In genomic region chr9:51995331-51996099, GRCm38 (mm10) we compare ENCODE assay signal across 12 mouse cellular contexts. TPM values are rescaled to one million over a fixed set of nuclear protein-coding genes. Genes with fewer than 3 reads are reported as not detected.
A peak's percentile ranks its signal among the peaks of the same experiment; 100 is the strongest.
DNase-seq lines count a peak whose midpoint lies in the region; ATAC-seq and TF ChIP-seq lines count a peak whose summit lies in the region.
"Had no signal": no experiment of that assay in that cellular context is flagged by ENCODE, and none has a peak within 500 bp of the region (broad histone marks: within the 10 kb centered on the region; RNA-seq: fewer than 3 reads in every experiment).

No protein-coding gene starts in this region.

- no peaks in the 10 kb centered on the region for H3K36me3 ChIP-seq in kidney, embryonic 14.5 days (ENCODE audit: control insufficient read depth, insufficient read depth, low read length)
- H3K36me3 ChIP-seq in intestine, embryonic 15.5 days: no peaks in the 10 kb centered on the region
- no peaks in the 10 kb centered on the region for H3K36me3 ChIP-seq in liver, embryonic 14.5 days (replicated peaks; ENCODE audit: control insufficient read depth, insufficient read depth, low read depth)

- no peak overlapping the region for H3K27ac ChIP-seq in kidney, embryonic 14.5 days (ENCODE audit: low read depth, low read length)
- no peak overlapping the region for H3K27ac ChIP-seq in intestine, embryonic 15.5 days
- H3K27ac ChIP-seq in liver, embryonic 14.5 days: no peak overlapping the region
- H3K27ac ChIP-seq: hindbrain, postnatal 0 days; macrophage had no signal

- H3K4me3 ChIP-seq in kidney, embryonic 14.5 days (ENCODE audit: low read length): no peak overlapping the region
- no peak overlapping the region for H3K4me3 ChIP-seq in intestine, embryonic 15.5 days (replicated peaks)
- H3K4me3 ChIP-seq in liver, embryonic 14.5 days (ENCODE audit: insufficient read depth in 1 of 2, low read depth in 2 of 2, low read length in 2 of 2): no peak overlapping the region

- peak; percentile 51 for DNase-seq in kidney, adult 18-20 months
- peak; percentile 36 for DNase-seq in embryo, embryonic 10.5 days (ENCODE audit: low spot score)
- peak in 1 of 3 experiments; percentile 20 for DNase-seq in liver, embryonic 14.5 days (ENCODE audit: low read depth in 3 of 3, low spot score in 3 of 3)
- no peak for DNase-seq in frontal cortex, postnatal 10 days (ENCODE audit: low spot score in 2 of 2)
- DNase-seq in urinary bladder, adult 18-20 months (ENCODE audit: low spot score in 2 of 2): no peak
- no peak for DNase-seq in ovary, postnatal 36 days (ENCODE audit: low spot score)
- DNase-seq: cerebellum, adult 8-10 months; thymus, adult 18-20 months had no signal

- no peaks in the 10 kb centered on the region for H3K4me1 ChIP-seq in kidney, embryonic 14.5 days (ENCODE audit: control insufficient read depth, insufficient read depth, low read length)
- H3K4me1 ChIP-seq in intestine, embryonic 15.5 days (replicated peaks): no peaks in the 10 kb centered on the region
- H3K4me1 ChIP-seq in liver, embryonic 14.5 days (replicated peaks; ENCODE audit: control insufficient read depth in 2 of 2, insufficient read depth in 2 of 2, low read length in 1 of 2): peaks cover 0 to 5% of the 10 kb centered on the region in 2 experiments; a peak in 1 of 4 replicates

- 77% methylated on average over 5 of the region's 5 CpGs for WGBS in kidney, embryonic 14.5 days
- WGBS in intestine, embryonic 15.5 days: 46% methylated on average over 5 of the region's 5 CpGs
- 50% methylated on average over 5 of the region's 5 CpGs for WGBS in liver, embryonic 14.5 days (ENCODE audit: insufficient replicate concordance)

- H3K4me2 ChIP-seq in kidney, embryonic 14.5 days (replicated peaks; ENCODE audit: low read depth, low read length): no peak overlapping the region
- H3K4me2 ChIP-seq in intestine, embryonic 15.5 days (replicated peaks): 0 out of 2 replicates have a peak overlapping the region, but pooled peaks have one; percentile 22
- H3K4me2 ChIP-seq in liver, embryonic 14.5 days (ENCODE audit: low read depth): no peak overlapping the region

- no peak for TF ChIP-seq CTCF in liver, embryonic 14.5 days (IDR thresholded peaks at IDR 0.05; ENCODE audit: low read depth)

- H3K9me3 ChIP-seq in kidney, embryonic 14.5 days (ENCODE audit: control insufficient read depth, low read length): peaks cover 2% of the 10 kb centered on the region; the same call in 1 of the 2 replicates
- no peaks in the 10 kb centered on the region for H3K9me3 ChIP-seq in intestine, embryonic 15.5 days
- no peaks in the 10 kb centered on the region for H3K9me3 ChIP-seq in liver, embryonic 14.5 days (ENCODE audit: control insufficient read depth, low read length)

- H3K27me3 ChIP-seq in kidney, embryonic 14.5 days (ENCODE audit: control insufficient read depth, insufficient read depth, low read length): no peaks in the 10 kb centered on the region
- H3K27me3 ChIP-seq in intestine, embryonic 15.5 days (replicated peaks): no peaks in the 10 kb centered on the region
- H3K27me3 ChIP-seq in liver, embryonic 14.5 days (ENCODE audit: control insufficient read depth, insufficient read depth, low read length): no peaks in the 10 kb centered on the region

- TF ChIP-seq EP300 in liver, embryonic 14.5 days (IDR thresholded peaks at IDR 0.05; ENCODE audit: low read depth): no peak

- no peak overlapping the region for H3K9ac ChIP-seq in kidney, embryonic 14.5 days (ENCODE audit: low read depth, low read length)
- no peak overlapping the region for H3K9ac ChIP-seq in intestine, embryonic 15.5 days
- H3K9ac ChIP-seq in liver, embryonic 14.5 days (replicated peaks): no peak overlapping the region

- ATAC-seq in kidney, embryonic 14.5 days (ENCODE audit: low FRiP score, low TSS enrichment): no peak
- ATAC-seq in intestine, embryonic 15.5 days: peak; percentile 98
- ATAC-seq in liver, embryonic 14.5 days (ENCODE audit: insufficient read depth): peak; percentile 69
- ATAC-seq: hindbrain, postnatal 0 days had no signal

RNA-seq across cellular contexts. Expression of gene Fdx1, which starts 32.2 kb away (rescaled TPM):
- polyA plus RNA-seq in kidney, embryonic 14.5 days (2014; fragmentation: Nextera tagmentation; extraction: Ambion mirVana): 93.5 and 110 TPM in 2 replicates
- 78.0 and 89.6 TPM in 2 replicates for polyA plus RNA-seq in intestine, embryonic 15.5 days (2015; fragmentation: Nextera tagmentation; extraction: Ambion mirVana)
- 8.6 and 12.0 TPM in 2 replicates for polyA plus RNA-seq in liver, embryonic 14.5 days (2012; rRNA removed)
- polyA plus RNA-seq in liver, embryonic 14.5 days (2014; fragmentation: Nextera tagmentation; extraction: Ambion mirVana): 35.6 and 36.4 TPM in 2 replicates

RNA-seq across cellular contexts. Expression of gene Rdx, which starts 51.5 kb away (rescaled TPM):
- polyA plus RNA-seq in kidney, embryonic 14.5 days (2014; fragmentation: Nextera tagmentation; extraction: Ambion mirVana): 158 and 184 TPM in 2 replicates
- 62.9 and 75.2 TPM in 2 replicates for polyA plus RNA-seq in intestine, embryonic 15.5 days (2015; fragmentation: Nextera tagmentation; extraction: Ambion mirVana)
- polyA plus RNA-seq in liver, embryonic 14.5 days (2012; rRNA removed): 18.2 and 28.0 TPM in 2 replicates
- polyA plus RNA-seq in liver, embryonic 14.5 days (2014; fragmentation: Nextera tagmentation; extraction: Ambion mirVana): 69.6 and 72.5 TPM in 2 replicates

Comparison
In these comparisons a context has a peak if more than half of its experiments do, and no peak if none do; other contexts are left out.
1. DNase-seq: peak in kidney, adult 18-20 months (single experiment) and embryo, embryonic 10.5 days (single experiment); none in frontal cortex, postnatal 10 days (0 of 2), urinary bladder, adult 18-20 months (0 of 2) and ovary, postnatal 36 days (single experiment).